Mouse (Mus musculus) kidney, adult 2 months (tissue): ENCODE results near the gene Gm45711. TPM values are rescaled to one million over a fixed set of nuclear protein-coding genes. Genes with fewer than 3 reads are reported as not detected.

Experiments used
- DNase-seq: peaks from one replicate; pipeline ENCODE4 v3.0.0; 2021
- H3K27ac ChIP-seq: fragments of 200-500 bp; 2 replicates; pipeline ENCODE4 v1.5.1; 2012; ENCODE audit warnings: low read depth, low read length, control low read depth, inconsistent platforms; ENCODE audit not compliant: insufficient read depth
- H3K27me3 ChIP-seq: fragments of 200-500 bp; replicated peaks from 2 replicates; pipeline ENCODE4 v1.6.1; 2012; ENCODE audit warnings: mild to moderate bottlenecking, moderate library complexity, low read length, inconsistent platforms; ENCODE audit not compliant: control insufficient read depth, insufficient read depth
- H3K36me3 ChIP-seq: fragments of 200-500 bp; 2 replicates; pipeline ENCODE4 v1.6.1; 2012; ENCODE audit warnings: mild to moderate bottlenecking, moderate library complexity, low read length, inconsistent platforms; ENCODE audit not compliant: control insufficient read depth, insufficient read depth
- H3K4me1 ChIP-seq: fragments of 200-500 bp; 2 replicates; pipeline ENCODE4 v1.6.1; 2011; ENCODE audit warnings: low read length; ENCODE audit not compliant: control insufficient read depth, insufficient read depth
- H3K4me3 ChIP-seq: fragments of 200-500 bp; 2 replicates; pipeline ENCODE4 v1.5.1; 2011; ENCODE audit warnings: mild to moderate bottlenecking, low read depth, low read length, control low read depth; ENCODE audit not compliant: insufficient read depth
- CTCF ChIP-seq: fragments of 200-500 bp; conservative IDR thresholded peaks from 2 replicates; pipeline ENCODE4 v1.5.1; 2011; ENCODE audit warnings: low read depth, mild to moderate bottlenecking, control low read depth, low read length, moderate library complexity, mixed read lengths; ENCODE audit not compliant: insufficient read depth, insufficient read length
- POLR2A ChIP-seq: fragments of 200-500 bp; IDR thresholded peaks from one replicate; pipeline ENCODE4 v1.6.1; 2011; ENCODE audit warnings: low read depth, low read length, control low read depth
- WGBS: fragments of 180-500 bp; shearing (Covaris S2); methylation state at CpG from one replicate; pipeline ENCODE4 v1.1.7; 2018; 5-methylcytosine and 5-hydroxymethylcytosine counted together
- polyA plus RNA-seq: library from polyadenylated mRNA; depleted of rRNA; stranded (reverse); fragments of >200 nt; gene quantifications from 2 replicates; pipeline ENCODE4 v1.2.3, GENCODE M21; 2012

The Gm45711 gene
- polyA plus RNA-seq, 1 experiment: not detected

- WGBS: 79% methylated on average over 5 of the region's 5 CpGs
- no peak for TF ChIP-seq CTCF
- no peak for TF ChIP-seq POLR2A
Measured at GRCm38 (mm10) chr8:104344622-104345021, 34.7 kb upstream of the Gm45711 start.

DNA sequence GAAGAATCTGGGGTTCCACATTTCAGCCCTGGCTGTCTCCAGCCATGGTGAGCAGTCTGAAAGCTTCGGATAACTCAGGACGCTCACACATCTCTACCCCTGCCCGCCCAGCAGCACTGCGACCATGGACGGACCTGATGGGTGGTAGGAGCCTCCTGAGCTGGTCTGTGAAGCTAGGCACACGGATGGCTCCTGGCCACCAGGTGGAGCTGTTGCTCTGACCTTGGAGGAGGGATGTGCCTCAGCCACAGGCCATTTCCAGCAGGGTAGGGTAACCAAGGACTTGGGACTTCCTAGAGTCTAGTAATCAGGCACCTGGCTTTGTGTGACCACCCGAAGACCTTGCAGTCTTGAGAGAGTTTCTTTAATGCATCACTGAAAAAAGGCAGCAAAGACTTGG, 34.1 kb upstream of the Gm45711 start:
- peak; percentile 90 for DNase-seq
- 11% methylated on average over 7 of the region's 7 CpGs for WGBS

More at GRCm38 (mm10) chr8:104344622-104345021, 34.7 kb upstream of the Gm45711 start:
- H3K36me3 ChIP-seq: no peaks in the 10 kb centered on the region
- H3K4me1 ChIP-seq: no peaks in the 10 kb centered on the region
- no peak overlapping the region for H3K27ac ChIP-seq
- no peak for DNase-seq
- no peak overlapping the region for H3K4me3 ChIP-seq
- no peaks in the 10 kb centered on the region for H3K27me3 ChIP-seq

DNA sequence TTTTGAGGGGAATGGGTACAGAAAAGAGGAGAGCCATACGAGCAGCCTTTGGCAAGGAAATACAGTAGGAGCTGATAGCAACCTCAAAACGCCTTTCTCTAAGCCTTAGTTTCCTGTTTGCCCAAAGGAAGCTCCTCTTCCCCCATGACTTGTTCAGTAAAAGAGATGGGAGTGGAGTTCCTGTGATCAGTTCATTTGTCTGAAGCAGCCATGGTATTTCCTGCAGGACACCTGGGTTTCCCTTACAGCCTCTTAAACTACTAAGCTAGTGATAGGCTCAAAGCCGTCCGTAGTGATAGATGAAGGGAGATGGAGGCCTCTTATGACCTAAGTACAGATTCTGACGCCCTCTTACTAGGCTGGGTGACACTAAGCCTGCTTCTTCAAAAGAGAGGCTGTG, 32.5 kb upstream of the Gm45711 start:
- TF ChIP-seq CTCF (no peak), POLR2A (no peak)
- no peak for DNase-seq
- no peaks in the 10 kb centered on the region for H3K36me3 ChIP-seq
- no peak overlapping the region for H3K4me3 ChIP-seq
- WGBS: 65% methylated on average over 5 of the region's 5 CpGs
- H3K27ac ChIP-seq: no peak overlapping the region
- H3K27me3 ChIP-seq: no peaks in the 10 kb centered on the region
- H3K4me1 ChIP-seq: no peaks in the 10 kb centered on the region

More for the DNA sequence above, 34.1 kb upstream of the Gm45711 start:
- no peaks in the 10 kb centered on the region for H3K36me3 ChIP-seq
- no peaks in the 10 kb centered on the region for H3K27me3 ChIP-seq
- peak; percentile 99 for TF ChIP-seq CTCF
- TF ChIP-seq POLR2A: no peak
- no peak overlapping the region for H3K27ac ChIP-seq
- H3K4me3 ChIP-seq: no peak overlapping the region
- no peaks in the 10 kb centered on the region for H3K4me1 ChIP-seq

DNA sequence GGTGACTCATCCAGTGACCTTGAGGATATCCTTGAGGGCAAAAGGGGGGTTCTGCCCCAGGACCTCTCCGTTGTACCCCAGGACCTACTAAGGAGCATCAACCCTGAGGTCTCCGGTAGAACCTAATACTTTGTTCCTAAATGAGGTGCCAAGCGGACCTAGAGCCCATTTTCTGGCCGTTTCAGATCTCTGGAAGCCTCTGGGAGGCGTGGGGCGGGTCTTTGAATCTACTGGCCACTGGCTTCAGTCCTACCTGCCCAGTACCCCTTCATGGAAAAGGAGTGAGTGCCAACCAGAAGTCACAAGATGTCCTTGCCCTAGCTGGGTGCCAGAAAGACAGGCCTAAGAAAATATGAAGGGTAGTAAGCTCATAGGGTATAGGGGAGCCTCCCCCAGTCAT, 31.8 kb upstream of the Gm45711 start:
- Histone ChIP-seq H3K4me3 (peak overlapping the region; percentile 47; the same call in 1 of the 2 replicates), H3K36me3 (no peaks in the 10 kb centered on the region), H3K27ac (peak overlapping the region; percentile 25; the same call in 1 of the 2 replicates), H3K27me3 (no peaks in the 10 kb centered on the region), H3K4me1 (no peaks in the 10 kb centered on the region)
- no peak for DNase-seq
- WGBS: 60% methylated on average over 6 of the region's 6 CpGs
- TF ChIP-seq CTCF (no peak), POLR2A (no peak)

DNA sequence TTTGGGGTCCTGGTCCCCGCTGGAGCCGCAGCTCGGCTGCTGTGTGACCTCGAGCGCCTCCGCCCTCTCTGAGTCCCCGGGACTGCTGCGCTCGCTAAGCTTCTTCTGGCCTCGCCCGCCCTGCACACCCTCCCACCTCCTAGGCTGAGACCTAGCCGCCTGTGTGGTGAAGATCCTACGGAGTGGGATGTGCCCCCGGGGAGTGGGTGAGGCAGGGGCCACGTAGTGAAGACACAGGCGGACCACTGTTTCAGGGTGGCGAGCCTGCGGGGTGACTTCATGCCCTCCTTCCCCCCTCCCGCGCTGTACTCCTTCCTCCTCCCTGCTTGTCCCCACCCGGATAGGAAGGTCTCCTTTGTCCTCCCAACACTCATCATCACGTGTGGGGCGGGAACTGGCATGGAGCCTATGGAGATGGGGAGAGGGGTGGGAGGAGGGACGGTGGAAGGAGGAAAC, 31.3 kb upstream of the Gm45711 start:
- peak overlapping the region; percentile 47 for H3K4me3 ChIP-seq
- no peaks in the 10 kb centered on the region for H3K4me1 ChIP-seq
- TF ChIP-seq CTCF: no peak
- no peak for TF ChIP-seq POLR2A
- H3K36me3 ChIP-seq: no peaks in the 10 kb centered on the region
- peak overlapping the region; percentile 76 for H3K27ac ChIP-seq
- 5% methylated on average over 24 of the region's 24 CpGs for WGBS
- H3K27me3 ChIP-seq: no peaks in the 10 kb centered on the region
- peak; percentile 77 for DNase-seq

- 1% methylated on average over 54 of the region's 54 CpGs for WGBS
- Histone ChIP-seq H3K4me1 (no peaks in the 10 kb centered on the region), H3K27me3 (no peaks in the 10 kb centered on the region), H3K4me3 (peak overlapping the region; percentile 47), H3K36me3 (no peaks in the 10 kb centered on the region), H3K27ac (peak overlapping the region; percentile 76)
- TF ChIP-seq CTCF: peak; percentile 46; the same call in 1 of the 2 replicates
- TF ChIP-seq POLR2A: peak; percentile 24
- peak; percentile 76 for DNase-seq
Measured at GRCm38 (mm10) chr8:104340233-104341105, 30.6 kb upstream of the Gm45711 start.

GRCm38 (mm10) chr8:104339983-104340232, 30.0 kb upstream of the Gm45711 start:
- H3K4me3 ChIP-seq: peak overlapping the region; percentile 47
- whole genome bisulfite sequencing: 8% methylated on average over 6 of the region's 6 CpGs
- no peaks in the 10 kb centered on the region for H3K27me3 ChIP-seq
- H3K36me3 ChIP-seq: no peaks in the 10 kb centered on the region
- H3K4me1 ChIP-seq: no peaks in the 10 kb centered on the region
- no peak for DNase-seq
- peak overlapping the region; percentile 6; the same call in 1 of the 2 replicates for H3K27ac ChIP-seq
- TF ChIP-seq POLR2A (no peak), CTCF (no peak)
